Mouse (Mus musculus) liver, adult (tissue): ENCODE results near the gene Il7r.

Source experiments
- GATA4 ChIP-seq: IDR thresholded peaks from 2 replicates; pipeline ENCODE4 v1.6.1; 2014; ENCODE audit warnings: mild to moderate bottlenecking, low read length; ENCODE audit not compliant: insufficient replicate concordance

Gene Il7r

GRCm38 (mm10) chr15:9530076-9530475, at the start of gene Il7r:
Il7r (minus strand) TSS chr15:9530176.
- no peak for TF ChIP-seq GATA4

GRCm38 (mm10) chr15:9577303-9577702, 47.3 kb upstream of the Il7r start:
- TF ChIP-seq GATA4: no peak

GRCm38 (mm10) chr15:9574796-9575195, 44.8 kb upstream of the Il7r start:
- TF ChIP-seq GATA4: no peak

GRCm38 (mm10) chr15:9573361-9573760, 43.4 kb upstream of the Il7r start:
- no peak for TF ChIP-seq GATA4

GRCm38 (mm10) chr15:9572664-9573063, 42.7 kb upstream of the Il7r start:
- TF ChIP-seq GATA4: no peak

- no peak for TF ChIP-seq GATA4
Observed at GRCm38 (mm10) chr15:9571896-9572295, 41.9 kb upstream of the Il7r start.

- TF ChIP-seq GATA4: no peak
Observed at GRCm38 (mm10) chr15:9567316-9567715, 37.3 kb upstream of the Il7r start.

- TF ChIP-seq GATA4: no peak
Observed at GRCm38 (mm10) chr15:9565396-9565795, 35.4 kb upstream of the Il7r start.

- no peak for TF ChIP-seq GATA4
Observed at GRCm38 (mm10) chr15:9564156-9564555, 34.2 kb upstream of the Il7r start.

GRCm38 (mm10) chr15:9548951-9549350, 19.0 kb upstream of the Il7r start:
- no peak for TF ChIP-seq GATA4

- TF ChIP-seq GATA4: no peak
Observed at GRCm38 (mm10) chr15:9535200-9535599, 5.2 kb upstream of the Il7r start.

- TF ChIP-seq GATA4: no peak
Observed at GRCm38 (mm10) chr15:9533356-9533902, 3.5 kb upstream of the Il7r start.

GRCm38 (mm10) chr15:9529646-9530045, 330 bp downstream of the Il7r start:
- no peak for TF ChIP-seq GATA4

- TF ChIP-seq GATA4: no peak
Observed at GRCm38 (mm10) chr15:9528186-9528935, 1.6 kb downstream of the Il7r start.

- no peak for TF ChIP-seq GATA4
Observed at GRCm38 (mm10) chr15:9526412-9526811, 3.6 kb downstream of the Il7r start.

- TF ChIP-seq GATA4: no peak
Observed at GRCm38 (mm10) chr15:9524907-9525306, 5.1 kb downstream of the Il7r start.

- TF ChIP-seq GATA4: no peak
Observed at GRCm38 (mm10) chr15:9523956-9524355, 6.0 kb downstream of the Il7r start.
